ENCODE assay signal across 25 mouse cellular contexts in genomic region chr2:92985171-92985570, GRCm38 (mm10).
A peak's percentile ranks its signal among the peaks of the same experiment; 100 is the strongest.
DNase-seq lines count a peak whose midpoint lies in the region; ATAC-seq lines count a peak whose summit lies in the region.
"Had no signal": no experiment of that assay in that cellular context is flagged by ENCODE, and none has a peak within 500 bp of the region (broad histone marks: within the 10 kb centered on the region; RNA-seq: fewer than 3 reads in every experiment).

No protein-coding gene starts in this region.

- H3K4me1 ChIP-seq in heart, embryonic 11.5 days (ENCODE audit: control insufficient read depth, insufficient read depth, low read length), result peaks cover 33% of the 10 kb centered on the region
- H3K4me1 ChIP-seq in liver, embryonic 11.5 days (replicated peaks; ENCODE audit: control insufficient read depth, insufficient read depth, low read length), result peaks cover 67% of the 10 kb centered on the region
- peaks cover 96% of the 10 kb centered on the region for H3K4me1 ChIP-seq in liver, embryonic 13.5 days (replicated peaks)

- no peak overlapping the region; the same call in 1 of the 2 replicates for H3K4me2 ChIP-seq in heart, embryonic 11.5 days
- H3K4me2 ChIP-seq in liver, embryonic 11.5 days, result no peak overlapping the region
- H3K4me2 ChIP-seq in liver, embryonic 13.5 days, result no peak overlapping the region
- H3K4me2 ChIP-seq: embryonic facial prominence, embryonic 13.5 days; hindbrain, embryonic 12.5 days; midbrain, embryonic 12.5 days; neural tube, embryonic 12.5 days had no signal

- no peak for ATAC-seq in heart, embryonic 11.5 days (replicated peaks; ENCODE audit: insufficient number of reproducible peaks, low FRiP score, low TSS enrichment)
- no peak for ATAC-seq in liver, embryonic 11.5 days (replicated peaks; ENCODE audit: low FRiP score)
- ATAC-seq in liver, embryonic 13.5 days (ENCODE audit: low read depth), result no peak
- ATAC-seq: forebrain, postnatal 0 days; intestine, embryonic 16.5 days had no signal

- H3K27ac ChIP-seq in heart, embryonic 11.5 days (ENCODE audit: low read depth, low read length), result peak overlapping the region; percentile 64; the same call in 1 of the 2 replicates
- H3K27ac ChIP-seq in liver, embryonic 11.5 days (ENCODE audit: low read depth, low read length), result peak overlapping the region; percentile 56; the same call in 1 of the 2 replicates
- H3K27ac ChIP-seq in liver, embryonic 13.5 days, result peak overlapping the region; percentile 68
- H3K27ac ChIP-seq: embryonic facial prominence, embryonic 13.5 days; hindbrain, embryonic 12.5 days; midbrain, embryonic 12.5 days; neural tube, embryonic 12.5 days had no signal

- WGBS in heart, embryonic 11.5 days (ENCODE audit: insufficient replicate concordance), result 80% methylated on average over 2 of the region's 2 CpGs
- 85% methylated on average over 2 of the region's 2 CpGs for WGBS in liver, embryonic 11.5 days
- WGBS in liver, embryonic 13.5 days (ENCODE audit: insufficient replicate concordance), result 80% methylated on average over 2 of the region's 2 CpGs

- peaks cover 11% of the 10 kb centered on the region; the same call in 1 of the 2 replicates for H3K36me3 ChIP-seq in heart, embryonic 11.5 days (ENCODE audit: control insufficient read depth, insufficient read depth, low read length)
- peaks cover 13% of the 10 kb centered on the region; the same call in 1 of the 2 replicates for H3K36me3 ChIP-seq in liver, embryonic 11.5 days (ENCODE audit: control insufficient read depth, insufficient read depth, low read length)
- H3K36me3 ChIP-seq in liver, embryonic 13.5 days, result peaks cover 28% of the 10 kb centered on the region

- no peak overlapping the region for H3K4me3 ChIP-seq in heart, embryonic 11.5 days (ENCODE audit: low read depth, low read length)
- no peak overlapping the region for H3K4me3 ChIP-seq in liver, embryonic 11.5 days (ENCODE audit: low read depth, low read length)
- H3K4me3 ChIP-seq in liver, embryonic 13.5 days (replicated peaks), result no peak overlapping the region
- H3K4me3 ChIP-seq: embryonic facial prominence, embryonic 13.5 days; hindbrain, embryonic 12.5 days; midbrain, embryonic 12.5 days; myocyte; neural tube, embryonic 12.5 days had no signal

- H3K27me3 ChIP-seq in heart, embryonic 11.5 days (ENCODE audit: control insufficient read depth, insufficient read depth, low read length), result no peaks in the 10 kb centered on the region
- no peaks in the 10 kb centered on the region for H3K27me3 ChIP-seq in liver, embryonic 11.5 days (replicated peaks; ENCODE audit: control insufficient read depth, insufficient read depth, low read length)
- H3K27me3 ChIP-seq in liver, embryonic 13.5 days, result no peaks in the 10 kb centered on the region
- H3K27me3 ChIP-seq: embryonic facial prominence, embryonic 13.5 days; hindbrain, embryonic 12.5 days; midbrain, embryonic 12.5 days; neural tube, embryonic 12.5 days had no signal

- H3K9ac ChIP-seq in heart, embryonic 11.5 days (ENCODE audit: low read depth, low read length), result no peak overlapping the region
- 0 out of 2 replicates have a peak overlapping the region, but pooled peaks have one; percentile 5 for H3K9ac ChIP-seq in liver, embryonic 11.5 days (ENCODE audit: low read depth, low read length)
- H3K9ac ChIP-seq in liver, embryonic 13.5 days, result no peak overlapping the region
- H3K9ac ChIP-seq: embryonic facial prominence, embryonic 13.5 days; forebrain, postnatal 0 days; hindbrain, embryonic 12.5 days; midbrain, embryonic 12.5 days; neural tube, embryonic 12.5 days had no signal

- H3K9me3 ChIP-seq in heart, embryonic 11.5 days (replicated peaks; ENCODE audit: control insufficient read depth, low read length), result no peaks in the 10 kb centered on the region
- H3K9me3 ChIP-seq in liver, embryonic 11.5 days (ENCODE audit: control insufficient read depth, low read length), result no peaks in the 10 kb centered on the region
- no peaks in the 10 kb centered on the region for H3K9me3 ChIP-seq in liver, embryonic 13.5 days (replicated peaks)
- H3K9me3 ChIP-seq: embryonic facial prominence, embryonic 13.5 days; G1E; hindbrain, embryonic 12.5 days; midbrain, embryonic 12.5 days; neural tube, embryonic 12.5 days had no signal

- peak; percentile 60 for DNase-seq in adrenal gland, adult 2 months
- DNase-seq in adrenal gland, postnatal 10 days, result no peak
- DNase-seq in heart, adult 8-10 months (ENCODE audit: low spot score), result no peak
- no peak for DNase-seq in liver, embryonic 11.5 days (ENCODE audit: low spot score)
- no peak for DNase-seq in liver
- no peak for DNase-seq in liver, embryonic 13.5 days
- DNase-seq: cerebellum, adult 18-20 months; cerebellum, postnatal 10 days; forebrain, postnatal 0 days; heart, postnatal 14 days; kidney, adult 8-10 months; kidney, postnatal 10 days; layer of hippocampus, adult 9-11 months; lung, adult 2 months; right cerebral cortex, adult 18-20 months; spleen, adult 18-20 months; thymus, postnatal 14 days had no signal
